Mouse (Mus musculus) neural tube, embryonic 11.5 days (tissue): ENCODE data around the gene Trim25. TPM values are rescaled to one million over a fixed set of nuclear protein-coding genes. Genes with fewer than 3 reads are reported as not detected.

Source experiments
- ATAC-seq: fragments of 200-750 bp; cut with Nextera tagmentation; 2 replicates; pipeline ENCODE4 v1.8.0; 2017; ENCODE audit warnings: moderate number of reproducible peaks, mild to moderate bottlenecking, moderate TSS enrichment, moderate library complexity; ENCODE audit not compliant: insufficient read depth, low FRiP score, low TSS enrichment
- DNase-seq: peaks from one replicate; pipeline ENCODE4 v3.0.0-alpha.2; 2015; ENCODE audit warnings: low spot score
- H3K27ac ChIP-seq: fragments of 300-500 bp; sonication (generic); 2 replicates; pipeline ENCODE4 v1.5.1; 2014; ENCODE audit warnings: low read depth, mild to moderate bottlenecking, low read length
- H3K27me3 ChIP-seq: fragments of 300-500 bp; sonication (generic); 2 replicates; pipeline ENCODE4 v1.6.1; 2014; ENCODE audit warnings: mild to moderate bottlenecking, low read length, mixed read lengths; ENCODE audit not compliant: control insufficient read depth, insufficient read depth
- H3K36me3 ChIP-seq: fragments of 300-500 bp; sonication (generic); 2 replicates; pipeline ENCODE4 v1.6.1; 2014; ENCODE audit warnings: mild to moderate bottlenecking, low read length, moderate library complexity, mixed read lengths; ENCODE audit not compliant: control insufficient read depth, insufficient read depth
- H3K4me1 ChIP-seq: fragments of 300-500 bp; sonication (generic); 2 replicates; pipeline ENCODE4 v1.6.1; 2014; ENCODE audit warnings: low read length, mixed read lengths; ENCODE audit not compliant: control insufficient read depth, insufficient read depth
- H3K4me2 ChIP-seq: fragments of 300-500 bp; sonication (generic); 2 replicates; pipeline ENCODE4 v1.6.1; 2014; ENCODE audit warnings: low read depth, mild to moderate bottlenecking, moderate library complexity
- H3K4me3 ChIP-seq: fragments of 300-500 bp; sonication (generic); 2 replicates; pipeline ENCODE4 v1.5.1; 2014; ENCODE audit warnings: low read depth, low read length
- H3K9ac ChIP-seq: fragments of 300-500 bp; sonication (generic); 2 replicates; pipeline ENCODE4 v1.6.1; 2014; ENCODE audit warnings: mild to moderate bottlenecking, low read length
- H3K9me3 ChIP-seq: fragments of 300-500 bp; sonication (generic); 2 replicates; pipeline ENCODE4 v1.6.1; 2016; ENCODE audit warnings: low read length; ENCODE audit not compliant: control insufficient read depth
- WGBS: fragments of 180-500 bp; shearing (Covaris S2); extraction: QIAGEN DNeasy Blood & Tissue Kit; methylation state at CpG from one replicate; pipeline ENCODE4 v1.1.7; 2014; 5-methylcytosine and 5-hydroxymethylcytosine counted together
- polyA plus RNA-seq: library from polyadenylated mRNA; unstranded; fragments of >200 nt; fragmentation: Nextera tagmentation; extraction: Ambion mirVana; gene quantifications from 2 replicates; pipeline ENCODE4 v1.2.1, GENCODE M21; 2014

The Trim25 gene
- polyA plus RNA-seq, 1 experiment from 2014 or later = 2.5 TPM

DNA sequence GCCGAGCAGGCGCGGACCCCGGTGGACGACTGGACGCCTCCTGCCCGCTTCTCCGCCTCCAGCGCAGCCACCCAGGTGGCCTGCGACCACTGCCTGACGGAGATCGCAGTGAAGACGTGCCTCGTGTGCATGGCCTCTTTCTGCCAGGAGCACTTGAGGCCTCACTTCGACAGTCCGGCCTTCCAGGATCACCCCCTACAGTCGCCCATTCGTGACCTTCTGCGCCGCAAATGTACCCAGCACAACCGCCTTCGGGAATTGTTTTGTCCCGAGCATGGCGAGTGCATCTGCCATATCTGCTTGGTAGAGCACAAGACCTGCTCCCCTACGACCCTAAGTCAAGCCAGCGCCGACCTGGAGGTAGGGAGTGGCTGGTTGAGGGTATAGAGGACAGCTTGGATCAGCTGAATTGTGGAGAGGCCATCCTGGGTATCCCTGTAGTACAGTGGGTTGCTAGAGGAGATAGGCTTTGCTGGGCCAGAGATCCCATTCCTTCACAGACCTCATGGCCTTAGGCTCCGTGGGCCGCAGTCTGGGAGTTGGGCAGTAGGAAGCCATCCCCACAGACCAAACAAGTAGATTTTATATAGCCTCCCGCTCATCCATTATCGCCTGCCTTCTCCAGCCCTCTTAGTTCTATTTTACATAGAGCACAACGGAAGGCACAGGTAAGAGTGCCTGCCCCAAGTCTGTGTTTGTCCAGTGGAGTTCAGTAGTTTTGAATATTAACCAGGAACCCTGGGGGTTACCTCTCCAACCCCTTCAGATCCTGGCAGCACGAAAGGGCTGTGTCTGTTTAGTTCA, 749 bp downstream of the Trim25 start:
- no peak overlapping the region for H3K27ac ChIP-seq
- H3K27me3 ChIP-seq = peaks cover 16% of the 10 kb centered on the region
- H3K9me3 ChIP-seq = no peaks in the 10 kb centered on the region
- no peaks in the 10 kb centered on the region for H3K36me3 ChIP-seq
- WGBS = 27% methylated on average over 33 of the region's 33 CpGs
- H3K9ac ChIP-seq = peak overlapping the region; percentile 55
- ATAC-seq (peak; percentile 31; the same call in 1 of the 2 replicates), DNase-seq (no peak)
- peak overlapping the region; percentile 49 for H3K4me2 ChIP-seq
- peak overlapping the region; percentile 36 for H3K4me3 ChIP-seq
- H3K4me1 ChIP-seq = no peaks in the 10 kb centered on the region

DNA sequence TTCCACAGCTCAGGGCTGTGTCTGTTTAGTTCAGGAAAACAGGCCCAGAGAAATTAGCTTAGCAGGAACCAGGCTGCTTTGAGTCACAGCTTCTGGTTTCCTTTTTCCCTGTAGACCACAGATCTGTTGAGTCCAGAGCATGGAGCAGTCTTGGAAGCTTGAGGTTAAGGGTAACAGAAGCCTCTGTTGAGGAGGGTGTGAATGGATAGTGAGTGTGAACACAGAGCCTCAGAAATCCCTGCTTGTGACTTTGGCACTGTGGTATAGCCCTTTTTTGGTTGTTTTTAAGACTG, 1.3 kb downstream of the Trim25 start:
- no peaks in the 10 kb centered on the region for H3K36me3 ChIP-seq
- H3K4me3 ChIP-seq = no peak overlapping the region
- ATAC-seq (no peak), DNase-seq (no peak)
- H3K9me3 ChIP-seq = no peaks in the 10 kb centered on the region
- H3K4me2 ChIP-seq = peak overlapping the region; percentile 49; the same call in 1 of the 2 replicates
- H3K4me1 ChIP-seq = no peaks in the 10 kb centered on the region
- H3K27me3 ChIP-seq = peaks cover 16% of the 10 kb centered on the region
- H3K9ac ChIP-seq = no peak overlapping the region
- H3K27ac ChIP-seq = no peak overlapping the region

DNA sequence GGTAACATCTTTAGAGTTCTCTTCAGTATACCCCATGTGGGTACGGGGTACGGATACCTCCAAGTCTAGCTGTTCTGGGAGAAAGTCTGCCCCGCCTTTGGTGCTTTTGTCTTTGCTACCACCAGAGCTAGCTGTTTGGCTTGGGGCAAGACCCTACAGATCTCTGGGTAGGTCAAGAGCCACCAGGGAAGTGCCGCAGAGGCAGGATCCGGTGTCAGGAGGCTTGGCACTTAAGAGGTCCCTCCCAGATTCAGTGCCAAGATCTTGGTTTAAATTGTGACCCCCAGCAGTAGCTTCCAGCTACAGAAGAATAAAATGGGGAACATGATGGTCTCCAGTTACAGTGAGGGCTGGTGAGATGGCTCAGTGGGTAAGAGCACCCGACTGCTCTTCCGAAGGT, 2.4 kb downstream of the Trim25 start:
- no peak overlapping the region for H3K27ac ChIP-seq
- no peak overlapping the region for H3K9ac ChIP-seq
- ATAC-seq = no peak
- WGBS = 93% methylated on average over 7 of the region's 7 CpGs
- no peak for DNase-seq
- H3K9me3 ChIP-seq = no peaks in the 10 kb centered on the region
- no peak overlapping the region for H3K4me3 ChIP-seq
- peaks cover 16% of the 10 kb centered on the region for H3K27me3 ChIP-seq
- H3K4me1 ChIP-seq = no peaks in the 10 kb centered on the region
- no peaks in the 10 kb centered on the region for H3K36me3 ChIP-seq
- no peak overlapping the region for H3K4me2 ChIP-seq

DNA sequence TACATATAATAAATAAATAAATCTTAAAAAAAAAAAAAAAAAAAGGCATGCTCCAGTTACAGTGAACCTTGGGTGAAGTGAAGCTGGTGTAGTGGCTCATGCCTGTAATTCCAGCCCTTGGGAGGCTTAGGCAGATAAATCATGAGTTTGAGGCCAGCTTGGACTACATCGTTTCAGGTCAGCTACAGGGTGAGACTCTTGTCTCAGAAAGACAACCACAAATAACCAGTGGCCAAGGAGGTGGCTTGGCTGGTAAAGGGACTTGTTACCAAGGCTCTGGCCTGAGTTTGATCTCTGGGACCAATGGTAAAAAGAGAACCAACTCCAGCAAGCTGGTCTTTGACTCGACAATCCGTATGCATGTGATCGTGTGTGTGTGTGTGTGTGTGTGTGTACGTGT, 2.9 kb downstream of the Trim25 start:
- ATAC-seq = no peak
- Histone ChIP-seq H3K27me3 (peaks cover 16% of the 10 kb centered on the region), H3K36me3 (no peaks in the 10 kb centered on the region), H3K9ac (no peak overlapping the region), H3K4me2 (no peak overlapping the region), H3K4me1 (no peaks in the 10 kb centered on the region), H3K27ac (no peak overlapping the region), H3K4me3 (no peak overlapping the region), H3K9me3 (no peaks in the 10 kb centered on the region)
- WGBS = 84% methylated on average over 5 of the region's 5 CpGs
- no peak for DNase-seq

DNA sequence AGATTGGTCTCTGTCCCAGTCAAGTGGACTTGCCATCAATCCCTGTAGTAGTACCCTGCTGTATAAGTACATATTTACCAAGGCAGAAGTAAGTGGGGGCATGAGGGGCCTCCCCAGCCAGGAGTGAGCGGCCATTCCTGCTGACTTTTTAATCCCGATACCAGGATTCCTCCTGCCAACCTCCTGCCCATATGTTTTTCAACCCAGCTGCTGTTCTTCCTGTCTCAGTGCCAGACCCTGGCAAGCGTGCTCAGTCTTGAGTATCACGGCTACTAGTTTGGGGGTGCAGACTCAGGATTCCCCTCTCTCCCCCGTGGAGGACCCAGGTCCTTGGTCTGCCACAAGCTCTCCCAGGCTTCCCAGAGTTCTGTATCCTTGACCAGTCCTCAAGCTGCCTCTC, 3.4 kb downstream of the Trim25 start:
- no peaks in the 10 kb centered on the region for H3K4me1 ChIP-seq
- no peaks in the 10 kb centered on the region for H3K9me3 ChIP-seq
- H3K27ac ChIP-seq = no peak overlapping the region
- WGBS = 80% methylated on average over 5 of the region's 5 CpGs
- no peak overlapping the region for H3K9ac ChIP-seq
- DNase-seq = no peak
- ATAC-seq = no peak
- no peak overlapping the region for H3K4me3 ChIP-seq
- peaks cover 16% of the 10 kb centered on the region for H3K27me3 ChIP-seq
- H3K4me2 ChIP-seq = no peak overlapping the region
- H3K36me3 ChIP-seq = no peaks in the 10 kb centered on the region

DNA sequence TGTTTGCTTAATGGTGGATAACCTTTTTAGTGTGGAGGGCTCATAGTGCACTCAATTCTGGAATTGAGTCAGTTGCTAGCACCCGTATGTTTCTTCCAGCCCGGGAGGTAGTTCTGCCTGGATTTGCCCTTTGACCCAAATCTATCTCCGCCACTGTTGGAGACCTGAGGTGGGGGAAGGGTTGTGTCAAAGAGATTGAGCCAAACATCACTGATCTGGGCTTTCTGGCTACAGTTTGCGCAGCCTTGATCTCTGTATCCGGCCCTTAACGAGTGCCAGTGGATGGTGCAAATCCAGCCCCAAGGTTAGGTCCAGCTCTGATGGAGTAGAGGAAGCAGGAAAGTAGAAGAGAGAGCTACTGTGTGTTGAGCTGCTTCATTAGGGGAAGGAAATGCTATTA, 3.9 kb downstream of the Trim25 start:
- no peaks in the 10 kb centered on the region for H3K36me3 ChIP-seq
- no peak overlapping the region for H3K4me3 ChIP-seq
- no peaks in the 10 kb centered on the region for H3K4me1 ChIP-seq
- WGBS = 67% methylated on average over 6 of the region's 6 CpGs
- no peaks in the 10 kb centered on the region for H3K9me3 ChIP-seq
- H3K27me3 ChIP-seq = peaks cover 16% of the 10 kb centered on the region
- DNase-seq = no peak
- no peak overlapping the region for H3K27ac ChIP-seq
- H3K9ac ChIP-seq = no peak overlapping the region
- H3K4me2 ChIP-seq = no peak overlapping the region
- no peak for ATAC-seq

DNA sequence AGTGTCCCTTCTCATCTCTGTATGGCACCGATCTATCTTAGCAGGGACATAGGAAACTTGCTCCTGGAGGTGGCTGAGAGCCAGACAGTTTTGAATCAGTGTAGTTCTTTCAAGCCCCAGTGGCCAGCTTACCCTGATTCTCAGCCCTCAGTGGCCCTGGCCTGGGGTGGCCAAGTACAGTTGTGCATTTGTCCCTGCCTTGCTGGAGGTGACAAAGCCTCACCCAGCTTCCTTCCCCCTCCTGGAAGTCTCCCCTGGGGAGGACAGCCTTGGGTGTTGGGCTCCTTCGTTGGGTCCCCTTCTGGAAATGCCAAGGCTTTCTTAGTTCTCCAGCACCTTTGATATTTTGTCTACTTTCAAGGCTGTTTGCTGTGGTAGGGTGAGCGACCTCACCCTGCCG, 4.5 kb downstream of the Trim25 start:
- H3K9me3 ChIP-seq = no peaks in the 10 kb centered on the region
- ATAC-seq = no peak
- H3K36me3 ChIP-seq = no peaks in the 10 kb centered on the region
- H3K9ac ChIP-seq = no peak overlapping the region
- no peak overlapping the region for H3K4me3 ChIP-seq
- 85% methylated on average over 4 of the region's 4 CpGs for WGBS
- no peak overlapping the region for H3K27ac ChIP-seq
- peaks cover 16% of the 10 kb centered on the region for H3K27me3 ChIP-seq
- H3K4me1 ChIP-seq = no peaks in the 10 kb centered on the region
- DNase-seq = no peak
- no peak overlapping the region for H3K4me2 ChIP-seq

DNA sequence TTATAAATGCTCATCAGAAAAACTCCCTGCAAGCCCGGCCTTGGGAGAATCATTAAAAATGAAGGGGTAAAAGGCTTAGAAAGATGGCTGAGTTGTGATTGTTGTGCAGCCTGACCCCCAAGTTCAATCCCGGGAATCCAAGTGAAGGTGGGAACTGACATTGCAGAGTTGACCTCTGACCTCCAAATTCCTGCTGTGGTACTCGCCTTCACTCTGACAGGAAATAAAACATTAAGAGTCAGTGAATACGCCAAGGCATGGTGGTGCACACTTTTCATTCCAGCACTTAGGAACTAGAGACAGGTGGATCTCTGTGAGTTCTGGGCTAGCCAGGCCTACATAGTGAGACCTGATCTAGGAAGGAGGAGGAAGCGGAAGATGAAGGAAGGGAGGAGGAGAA, 6.3 kb downstream of the Trim25 start:
- no peak for ATAC-seq
- H3K4me1 ChIP-seq = no peaks in the 10 kb centered on the region

DNA sequence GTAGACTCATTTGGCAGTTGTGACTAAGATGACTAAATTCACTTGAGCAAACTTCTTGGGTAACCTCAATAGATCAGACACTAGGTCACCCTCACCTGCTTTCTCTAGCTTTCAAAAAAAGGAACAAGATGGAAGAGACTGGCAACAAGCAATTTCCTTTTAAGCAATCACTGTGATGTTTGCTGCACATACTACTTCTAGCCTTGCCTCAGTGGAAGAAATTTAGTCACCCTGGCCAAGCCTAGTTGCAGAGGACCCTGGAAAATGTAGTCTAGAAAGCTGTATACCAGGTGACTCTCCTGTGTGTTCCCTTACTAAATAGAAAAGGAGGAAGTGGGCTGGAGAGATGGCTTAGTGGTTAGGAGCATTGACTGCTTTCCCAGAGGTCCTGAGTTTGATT, 7.2 kb downstream of the Trim25 start:
- Histone ChIP-seq H3K4me3 (no peak overlapping the region), H3K9me3 (no peaks in the 10 kb centered on the region), H3K27me3 (no peaks in the 10 kb centered on the region), H3K4me1 (no peaks in the 10 kb centered on the region), H3K4me2 (no peak overlapping the region), H3K9ac (no peak overlapping the region), H3K27ac (no peak overlapping the region), H3K36me3 (no peaks in the 10 kb centered on the region)
- ATAC-seq (no peak), DNase-seq (no peak)

More for the DNA sequence above, 6.3 kb downstream of the Trim25 start:
- DNase-seq = no peak
- no peak overlapping the region for H3K27ac ChIP-seq
- no peaks in the 10 kb centered on the region for H3K36me3 ChIP-seq
- no peak overlapping the region for H3K9ac ChIP-seq
- H3K27me3 ChIP-seq = peaks cover under 1% of the 10 kb centered on the region; the same call in 1 of the 2 replicates
- no peak overlapping the region for H3K4me2 ChIP-seq
- H3K4me3 ChIP-seq = no peak overlapping the region
- 67% methylated on average over 5 of the region's 5 CpGs for WGBS
- no peaks in the 10 kb centered on the region for H3K9me3 ChIP-seq
